Mouse (Mus musculus) urinary bladder, postnatal 10 days (tissue): ENCODE data around the gene Pim3.
A peak's percentile ranks its signal among the peaks of the same experiment; 100 is the strongest.
"Not testable (repeated sequence)": the region's sequence is repeated elsewhere in the genome, so short reads cannot be mapped to it uniquely, and the experiment has no call there.

Experiments
- DNase-seq: peaks from one replicate; pipeline ENCODE4 v3.0.0; 2022; ENCODE audit warnings: low spot score

Pim3 gene

GRCm38 (mm10) chr15:88861772-88862622 lies at the start of gene Pim3:
Gene Pim3, plus strand, starts transcription at chr15:88862186.
- DNase-seq: peak; percentile 77

- no peak for DNase-seq
Observed at GRCm38 (mm10) chr15:88813262-88813661, 48.7 kb upstream of the Pim3 start.

GRCm38 (mm10) chr15:88813873-88814272 lies 48.1 kb upstream of the Pim3 start:
- not testable (repeated sequence) for DNase-seq

- no peak for DNase-seq
Observed at GRCm38 (mm10) chr15:88814411-88815047, 47.5 kb upstream of the Pim3 start.

GRCm38 (mm10) chr15:88815196-88815700 lies 46.7 kb upstream of the Pim3 start:
- no peak for DNase-seq

- DNase-seq: peak; percentile 96
Observed at GRCm38 (mm10) chr15:88819026-88819905, 42.7 kb upstream of the Pim3 start, which contains the start of the genes Alg12 and Creld2. Gene Alg12, minus strand, starts transcription at chr15:88819318. Gene Creld2, plus strand, starts transcription at chr15:88819646.

- no peak for DNase-seq
Observed at GRCm38 (mm10) chr15:88819906-88820303, 42.1 kb upstream of the Pim3 start.

- DNase-seq: no peak
Observed at GRCm38 (mm10) chr15:88821403-88821802, 40.6 kb upstream of the Pim3 start.

- no peak for DNase-seq
Observed at GRCm38 (mm10) chr15:88822513-88822912, 39.5 kb upstream of the Pim3 start.

- no peak for DNase-seq
Observed at GRCm38 (mm10) chr15:88823376-88823775, 38.6 kb upstream of the Pim3 start.

GRCm38 (mm10) chr15:88827466-88827865 lies 34.5 kb upstream of the Pim3 start:
- DNase-seq: no peak

GRCm38 (mm10) chr15:88827991-88828799 lies 33.8 kb upstream of the Pim3 start:
- DNase-seq: no peak

- DNase-seq: peak; percentile 74
Observed at GRCm38 (mm10) chr15:88828800-88829705, 32.9 kb upstream of the Pim3 start.

- no peak for DNase-seq
Observed at GRCm38 (mm10) chr15:88829791-88830440, 32.1 kb upstream of the Pim3 start.

GRCm38 (mm10) chr15:88830696-88831095 lies 31.3 kb upstream of the Pim3 start:
- no peak for DNase-seq

GRCm38 (mm10) chr15:88831482-88831881 lies 30.5 kb upstream of the Pim3 start:
- DNase-seq: no peak

GRCm38 (mm10) chr15:88832536-88832935 lies 29.4 kb upstream of the Pim3 start:
- no peak for DNase-seq

- DNase-seq: no peak
Observed at GRCm38 (mm10) chr15:88836031-88836430, 26.0 kb upstream of the Pim3 start.

- DNase-seq: no peak
Observed at GRCm38 (mm10) chr15:88836571-88836970, 25.4 kb upstream of the Pim3 start.
